Mouse (Mus musculus): Measurements from ENCODE around the gene Pou2f2. TPM values are rescaled to one million over a fixed set of nuclear protein-coding genes. Genes with fewer than 3 reads are reported as not detected.

Gene Pou2f2
- polyA plus RNA-seq, 1 experiment from 2014 or later, result 0.59 TPM

DNA sequence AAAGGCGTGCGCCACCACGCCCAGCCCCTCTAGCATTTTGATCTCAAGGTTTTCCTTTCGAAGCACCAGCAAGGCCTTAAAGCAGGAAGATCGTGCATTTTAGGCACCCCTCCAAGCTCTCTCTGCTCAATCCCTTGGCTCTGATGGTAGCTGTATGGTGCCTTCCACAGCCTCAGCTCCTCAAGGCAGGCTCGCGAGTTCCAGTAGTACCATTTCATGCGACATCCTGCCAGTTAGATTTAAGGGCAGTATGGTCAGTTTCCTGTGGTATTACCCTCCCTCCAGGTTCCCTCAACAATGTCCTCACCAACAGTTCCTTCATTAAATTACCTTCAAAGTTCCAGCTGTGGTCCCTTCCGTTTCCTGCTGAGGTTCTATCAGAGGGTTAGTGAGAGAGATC, 16.6 kb upstream of the Pou2f2 start:
- WGBS, result 76% methylated on average over 9 of the region's 9 CpGs
- Histone ChIP-seq H3K36me3 (ENCODE audit: insufficient read depth, low read length) (no peaks in the 10 kb centered on the region), H3K9ac (ENCODE audit: low read depth, low read length) (no peak overlapping the region), H3K4me3 (replicated peaks; ENCODE audit: low read depth, low read length) (no peak overlapping the region), H3K4me2 (ENCODE audit: low read length) (no peak overlapping the region), H3K27ac (no peak overlapping the region), H3K4me1 (replicated peaks; ENCODE audit: insufficient read depth, low read length) (no peaks in the 10 kb centered on the region), H3K9me3 (replicated peaks; ENCODE audit: low read length) (no peaks in the 10 kb centered on the region), H3K27me3 (ENCODE audit: insufficient read depth, low read length) (no peaks in the 10 kb centered on the region)
- TF ChIP-seq CTCF (IDR thresholded peaks at IDR 0.05; ENCODE audit: low read depth), result no peak
- DNase-seq (ENCODE audit: low spot score) (no peak), ATAC-seq (replicated peaks; ENCODE audit: low FRiP score, low read depth) (no peak)

- ATAC-seq (replicated peaks; ENCODE audit: low FRiP score, low read depth) (no peak), DNase-seq (ENCODE audit: low spot score) (no peak)
- H3K9ac ChIP-seq (ENCODE audit: low read depth, low read length), result no peak overlapping the region
- no peak for TF ChIP-seq CTCF (IDR thresholded peaks at IDR 0.05; ENCODE audit: low read depth)
- H3K4me1 ChIP-seq (replicated peaks; ENCODE audit: insufficient read depth, low read length), result no peaks in the 10 kb centered on the region
- 82% methylated on average over 3 of the region's 3 CpGs for WGBS
- no peaks in the 10 kb centered on the region for H3K27me3 ChIP-seq (ENCODE audit: insufficient read depth, low read length)
- no peak overlapping the region for H3K4me2 ChIP-seq (ENCODE audit: low read length)
- no peak overlapping the region for H3K27ac ChIP-seq
- no peaks in the 10 kb centered on the region for H3K36me3 ChIP-seq (ENCODE audit: insufficient read depth, low read length)
- H3K4me3 ChIP-seq (replicated peaks; ENCODE audit: low read depth, low read length), result no peak overlapping the region
- H3K9me3 ChIP-seq (replicated peaks; ENCODE audit: low read length), result no peaks in the 10 kb centered on the region
Measured at GRCm38 (mm10) chr7:25195148-25195547, 15.6 kb upstream of the Pou2f2 start.

GRCm38 (mm10) chr7:25192110-25192509, 12.6 kb upstream of the Pou2f2 start:
- Histone ChIP-seq H3K36me3 (ENCODE audit: insufficient read depth, low read length) (no peaks in the 10 kb centered on the region), H3K4me1 (replicated peaks; ENCODE audit: insufficient read depth, low read length) (no peaks in the 10 kb centered on the region), H3K27ac (no peak overlapping the region), H3K4me2 (ENCODE audit: low read length) (no peak overlapping the region), H3K27me3 (ENCODE audit: insufficient read depth, low read length) (no peaks in the 10 kb centered on the region), H3K9ac (ENCODE audit: low read depth, low read length) (no peak overlapping the region), H3K4me3 (replicated peaks; ENCODE audit: low read depth, low read length) (no peak overlapping the region), H3K9me3 (replicated peaks; ENCODE audit: low read length) (no peaks in the 10 kb centered on the region)
- DNase-seq (ENCODE audit: low spot score), result no peak
- TF ChIP-seq CTCF (IDR thresholded peaks at IDR 0.05; ENCODE audit: low read depth), result no peak
- WGBS, result 76% methylated on average over 8 of the region's 8 CpGs
- no peak for ATAC-seq (replicated peaks; ENCODE audit: low FRiP score, low read depth)

- no peak for DNase-seq (ENCODE audit: low spot score)
- WGBS, result 82% methylated on average over 11 of the region's 11 CpGs
- Histone ChIP-seq H3K4me1 (replicated peaks; ENCODE audit: insufficient read depth, low read length) (no peaks in the 10 kb centered on the region), H3K4me3 (replicated peaks; ENCODE audit: low read depth, low read length) (no peak overlapping the region), H3K9me3 (replicated peaks; ENCODE audit: low read length) (no peaks in the 10 kb centered on the region), H3K27ac (no peak overlapping the region), H3K36me3 (ENCODE audit: insufficient read depth, low read length) (no peaks in the 10 kb centered on the region), H3K27me3 (ENCODE audit: insufficient read depth, low read length) (no peaks in the 10 kb centered on the region), H3K9ac (ENCODE audit: low read depth, low read length) (no peak overlapping the region), H3K4me2 (ENCODE audit: low read length) (no peak overlapping the region)
- ATAC-seq (replicated peaks; ENCODE audit: low FRiP score, low read depth), result no peak
- no peak for TF ChIP-seq CTCF (IDR thresholded peaks at IDR 0.05; ENCODE audit: low read depth)
Measured at GRCm38 (mm10) chr7:25190806-25191205, 11.3 kb upstream of the Pou2f2 start.

DNA sequence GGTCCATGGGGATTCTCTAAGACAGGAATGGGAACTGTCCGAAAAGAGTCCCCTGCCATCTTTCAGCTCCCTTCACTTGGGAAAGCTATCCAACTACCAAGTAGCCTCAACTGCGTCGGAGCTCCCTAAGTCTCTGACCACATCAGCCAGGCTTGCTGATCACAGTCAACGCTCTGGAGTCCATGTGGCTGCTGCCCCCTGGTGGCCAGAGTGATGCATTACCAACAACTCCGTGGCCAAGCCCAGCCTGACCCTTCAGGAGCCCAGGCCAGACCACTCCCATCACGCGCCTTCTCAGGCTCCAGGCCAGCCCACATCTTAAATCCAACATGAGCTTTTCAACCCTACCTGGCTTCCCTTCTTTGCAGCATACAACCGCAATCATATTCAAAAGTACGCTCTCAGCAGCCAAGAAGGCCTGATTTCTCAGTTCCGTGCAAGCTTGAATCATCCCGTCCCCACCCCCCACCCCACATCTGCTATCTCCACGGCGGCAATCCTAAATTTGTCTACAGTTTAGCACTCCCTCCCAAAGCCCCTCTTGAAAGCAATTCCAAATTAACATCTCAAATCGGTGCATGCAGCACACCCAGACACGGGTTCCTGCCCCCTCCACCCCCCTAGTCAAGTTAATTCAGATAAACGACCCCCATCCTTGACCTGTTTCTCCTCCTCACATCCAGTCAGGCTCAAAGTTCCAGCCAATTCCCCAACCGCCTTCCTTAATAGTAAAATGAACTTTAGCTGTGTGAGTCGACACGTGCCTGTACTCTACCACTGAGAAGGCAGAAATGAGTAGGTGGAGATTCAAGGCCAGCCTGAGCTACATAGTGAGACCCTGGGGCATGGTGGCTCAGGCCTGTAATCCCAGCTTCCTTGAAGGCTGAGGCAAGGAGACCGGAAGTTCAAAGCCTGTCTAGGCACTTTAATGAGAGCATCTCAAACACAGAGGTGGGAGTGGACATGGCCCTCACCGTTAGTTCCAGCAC, 8.4 kb upstream of the Pou2f2 start:
- Histone ChIP-seq H3K36me3 (ENCODE audit: insufficient read depth, low read length) (no peaks in the 10 kb centered on the region), H3K27me3 (ENCODE audit: insufficient read depth, low read length) (peaks cover 4% of the 10 kb centered on the region), H3K4me2 (ENCODE audit: low read length) (no peak overlapping the region), H3K27ac (no peak overlapping the region), H3K9ac (ENCODE audit: low read depth, low read length) (no peak overlapping the region), H3K4me1 (replicated peaks; ENCODE audit: insufficient read depth, low read length) (no peaks in the 10 kb centered on the region), H3K9me3 (replicated peaks; ENCODE audit: low read length) (no peaks in the 10 kb centered on the region), H3K4me3 (replicated peaks; ENCODE audit: low read depth, low read length) (no peak overlapping the region)
- DNase-seq (ENCODE audit: low spot score), result peak; percentile 86
- WGBS, result 22% methylated on average over 21 of the region's 21 CpGs
- ATAC-seq (replicated peaks; ENCODE audit: low FRiP score, low read depth), result peak; percentile 78
- peak; percentile 94 for TF ChIP-seq CTCF (IDR thresholded peaks at IDR 0.05; ENCODE audit: low read depth)

GRCm38 (mm10) chr7:25184091-25184490, 4.6 kb upstream of the Pou2f2 start:
- Histone ChIP-seq H3K4me3 (replicated peaks; ENCODE audit: low read depth, low read length) (no peak overlapping the region), H3K4me1 (replicated peaks; ENCODE audit: insufficient read depth, low read length) (no peaks in the 10 kb centered on the region), H3K27ac (no peak overlapping the region), H3K9ac (ENCODE audit: low read depth, low read length) (no peak overlapping the region), H3K27me3 (ENCODE audit: insufficient read depth, low read length) (peaks cover 35% of the 10 kb centered on the region), H3K9me3 (replicated peaks; ENCODE audit: low read length) (no peaks in the 10 kb centered on the region), H3K36me3 (ENCODE audit: insufficient read depth, low read length) (no peaks in the 10 kb centered on the region), H3K4me2 (ENCODE audit: low read length) (no peak overlapping the region)
- no peak for ATAC-seq (replicated peaks; ENCODE audit: low FRiP score, low read depth)
- WGBS, result 69% methylated on average over 6 of the region's 6 CpGs
- no peak for TF ChIP-seq CTCF (IDR thresholded peaks at IDR 0.05; ENCODE audit: low read depth)
- DNase-seq (ENCODE audit: low spot score), result no peak

Data from kidney, postnatal 0 days (tissue).